Mouse (Mus musculus) intestine, embryonic 15.5 days (tissue): ENCODE results near the gene Gabarapl2. TPM values are rescaled to one million over a fixed set of nuclear protein-coding genes. Genes with fewer than 3 reads are reported as not detected.

Experiments
- ATAC-seq: fragments of 200-750 bp; cut with Nextera tagmentation; 2 replicates; pipeline ENCODE4 v1.8.0; 2017; ENCODE audit warnings: moderate TSS enrichment, moderate library complexity
- H3K27ac ChIP-seq: fragments of 300-500 bp; sonication (generic); 2 replicates; pipeline ENCODE4 v1.5.1; 2015; ENCODE audit warnings: mild to moderate bottlenecking, inconsistent platforms
- H3K27me3 ChIP-seq: fragments of 300-500 bp; sonication (generic); replicated peaks from 2 replicates; pipeline ENCODE4 v1.6.1; 2015; ENCODE audit warnings: inconsistent platforms
- H3K36me3 ChIP-seq: fragments of 300-500 bp; sonication (generic); 2 replicates; pipeline ENCODE4 v1.6.1; 2015; ENCODE audit warnings: inconsistent platforms
- H3K4me1 ChIP-seq: fragments of 300-500 bp; sonication (generic); replicated peaks from 2 replicates; pipeline ENCODE4 v1.6.1; 2015; ENCODE audit warnings: inconsistent platforms
- H3K4me2 ChIP-seq: fragments of 300-500 bp; sonication (generic); replicated peaks from 2 replicates; pipeline ENCODE4 v1.6.1; 2015; ENCODE audit warnings: mild to moderate bottlenecking, inconsistent platforms
- H3K4me3 ChIP-seq: fragments of 300-500 bp; sonication (generic); replicated peaks from 2 replicates; pipeline ENCODE4 v1.5.1; 2015; ENCODE audit warnings: inconsistent platforms
- H3K9ac ChIP-seq: fragments of 300-500 bp; sonication (generic); 2 replicates; pipeline ENCODE4 v1.6.1; 2015; ENCODE audit warnings: inconsistent platforms
- H3K9me3 ChIP-seq: fragments of 300-500 bp; sonication (generic); 2 replicates; pipeline ENCODE4 v1.6.1; 2016; ENCODE audit warnings: inconsistent platforms
- WGBS: fragments of 180-500 bp; shearing (Covaris S2); methylation state at CpG from one replicate; pipeline ENCODE4 v1.1.7; 2015; 5-methylcytosine and 5-hydroxymethylcytosine counted together
- polyA plus RNA-seq: library from polyadenylated mRNA; unstranded; fragments of >200 nt; fragmentation: Nextera tagmentation; extraction: Ambion mirVana; gene quantifications from 2 replicates; pipeline ENCODE4 v1.2.1, GENCODE M21; 2015

Gabarapl2 gene
- polyA plus RNA-seq, 1 experiment from 2014 or later, result 215 TPM

DNA sequence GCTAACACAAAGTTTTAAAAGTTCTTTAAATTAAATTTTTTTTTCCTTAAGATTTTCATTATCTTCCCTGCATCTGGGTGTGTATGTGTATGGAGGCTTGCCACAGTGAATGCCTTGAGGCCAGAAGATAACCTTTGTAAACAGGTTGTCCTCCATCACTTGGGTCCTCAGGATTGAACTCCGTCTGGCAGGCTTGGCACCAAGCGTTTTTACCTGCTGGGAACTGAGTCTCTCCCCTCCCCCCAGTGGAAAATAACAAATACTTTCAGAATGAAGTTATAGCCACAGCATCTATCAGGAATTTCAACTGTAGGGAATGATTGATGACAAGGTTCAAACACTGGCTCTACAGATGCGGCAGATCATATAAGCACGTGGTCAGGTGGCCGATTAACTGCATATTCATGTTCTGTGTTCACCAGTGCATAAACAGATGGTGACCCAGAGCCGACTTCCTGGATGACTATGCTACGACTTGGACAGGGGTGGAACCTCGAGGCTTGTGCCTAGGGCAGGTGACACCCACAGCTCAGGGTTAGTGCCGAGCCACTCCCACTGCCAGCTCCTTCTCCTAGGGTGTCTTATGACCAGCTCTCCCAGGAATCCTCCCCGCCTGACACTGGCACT is 874 bp upstream of the Gabarapl2 start:
- Histone ChIP-seq H3K4me2 (peak overlapping the region; percentile 88), H3K4me3 (peak overlapping the region; percentile 98), H3K9me3 (no peaks in the 10 kb centered on the region), H3K27me3 (no peaks in the 10 kb centered on the region), H3K9ac (0 out of 2 replicates have a peak overlapping the region, but pooled peaks have one; percentile 9), H3K27ac (peak overlapping the region; percentile 79), H3K36me3 (no peaks in the 10 kb centered on the region), H3K4me1 (peaks cover 10% of the 10 kb centered on the region; the same call in 1 of the 2 replicates)
- peak; percentile 92 for ATAC-seq
- 4% methylated on average over 10 of the region's 10 CpGs for WGBS

DNA sequence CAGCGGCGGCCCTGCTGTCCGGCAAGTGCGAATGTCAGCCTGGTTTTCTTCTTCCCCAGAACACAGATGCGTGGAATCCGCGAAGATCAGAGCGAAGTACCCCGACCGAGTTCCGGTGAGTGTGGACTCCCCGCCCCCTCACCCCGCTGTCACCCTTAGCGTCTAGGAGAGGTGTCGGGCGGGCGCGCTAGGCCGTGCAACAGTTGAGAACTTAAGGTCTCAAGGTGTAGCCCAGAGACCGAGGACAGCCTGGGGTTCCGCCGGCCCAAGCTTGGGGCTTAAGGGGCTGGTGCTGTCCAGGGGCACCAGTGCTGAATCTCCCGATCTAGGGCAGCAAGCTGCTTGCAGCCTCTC is 575 bp downstream of the Gabarapl2 start:
- no peaks in the 10 kb centered on the region for H3K9me3 ChIP-seq
- H3K4me1 ChIP-seq, result peaks cover 10% of the 10 kb centered on the region; the same call in 1 of the 2 replicates
- H3K4me2 ChIP-seq, result peak overlapping the region; percentile 88
- H3K4me3 ChIP-seq, result peak overlapping the region; percentile 98
- H3K36me3 ChIP-seq, result 0 out of 2 replicates have a peak, but pooled peaks cover 6% of the 10 kb centered on the region
- H3K9ac ChIP-seq, result peak overlapping the region; percentile 89
- H3K27me3 ChIP-seq, result no peaks in the 10 kb centered on the region
- under 1% methylated on average over 23 of the region's 23 CpGs for WGBS
- peak overlapping the region; percentile 77 for H3K27ac ChIP-seq
- peak; percentile 22 for ATAC-seq

GRCm38 (mm10) chr8:111943544-111943943 is 3.0 kb downstream of the Gabarapl2 start:
- Histone ChIP-seq H3K9me3 (no peaks in the 10 kb centered on the region), H3K36me3 (peaks cover 15% of the 10 kb centered on the region; the same call in 1 of the 2 replicates), H3K4me2 (no peak overlapping the region), H3K4me3 (no peak overlapping the region), H3K27ac (no peak overlapping the region), H3K4me1 (peaks cover 10% of the 10 kb centered on the region; the same call in 1 of the 2 replicates), H3K27me3 (no peaks in the 10 kb centered on the region), H3K9ac (no peak overlapping the region)
- no peak for ATAC-seq
- WGBS, result 93% methylated on average over 2 of the region's 2 CpGs

GRCm38 (mm10) chr8:111947144-111947543 is 6.6 kb downstream of the Gabarapl2 start:
- Histone ChIP-seq H3K36me3 (peaks cover 20% of the 10 kb centered on the region), H3K27me3 (no peaks in the 10 kb centered on the region), H3K9ac (no peak overlapping the region), H3K9me3 (no peaks in the 10 kb centered on the region), H3K27ac (no peak overlapping the region), H3K4me1 (no peaks in the 10 kb centered on the region), H3K4me2 (no peak overlapping the region), H3K4me3 (no peak overlapping the region)
- 78% methylated on average over 2 of the region's 2 CpGs for WGBS
- no peak for ATAC-seq

DNA sequence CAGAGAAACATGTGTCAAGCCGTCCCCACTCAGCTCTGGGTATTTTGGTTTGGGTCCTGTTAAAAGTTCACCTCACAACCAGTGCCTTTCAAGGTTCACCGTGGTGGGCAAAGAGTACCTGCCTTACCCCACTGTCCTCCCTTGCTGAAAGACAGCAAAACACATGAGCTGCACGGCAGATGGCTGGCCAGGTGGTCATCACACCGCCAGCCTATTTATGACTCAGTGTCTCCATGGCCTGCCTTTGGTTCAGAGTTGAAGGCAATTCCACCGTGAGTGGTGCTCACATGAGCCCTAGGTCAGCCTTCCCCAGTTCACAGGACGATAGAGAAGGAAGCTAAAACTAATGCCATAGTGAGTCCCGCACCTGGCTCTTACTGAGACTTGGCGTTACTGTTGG is 7.5 kb downstream of the Gabarapl2 start:
- H3K4me3 ChIP-seq, result no peak overlapping the region
- WGBS, result 90% methylated on average over 8 of the region's 8 CpGs
- no peak overlapping the region for H3K27ac ChIP-seq
- H3K9me3 ChIP-seq, result no peaks in the 10 kb centered on the region
- no peak overlapping the region for H3K4me2 ChIP-seq
- H3K4me1 ChIP-seq, result no peaks in the 10 kb centered on the region
- no peak overlapping the region for H3K9ac ChIP-seq
- peaks cover 20% of the 10 kb centered on the region for H3K36me3 ChIP-seq
- ATAC-seq, result no peak
- no peaks in the 10 kb centered on the region for H3K27me3 ChIP-seq

DNA sequence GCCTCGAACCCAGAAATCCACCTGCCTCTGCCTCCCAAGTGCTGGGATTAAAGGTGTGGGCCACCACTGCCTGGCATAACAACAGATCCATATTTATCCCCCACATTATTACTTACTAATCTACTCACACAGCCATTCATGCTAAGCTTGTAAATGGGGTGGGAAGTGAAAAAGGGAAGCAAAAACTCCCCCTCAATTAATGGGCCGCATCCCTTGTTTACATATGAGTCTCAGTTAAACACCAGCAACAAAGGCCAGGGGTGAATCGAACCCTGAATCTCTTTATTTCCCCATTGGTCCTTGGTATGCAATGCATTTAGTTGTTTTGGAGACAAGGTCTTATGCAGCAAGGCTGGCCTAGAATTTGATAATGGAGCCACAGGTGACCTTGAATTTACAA is 10.3 kb downstream of the Gabarapl2 start:
- Histone ChIP-seq H3K9ac (no peak overlapping the region), H3K9me3 (no peaks in the 10 kb centered on the region), H3K4me2 (no peak overlapping the region), H3K27ac (no peak overlapping the region), H3K27me3 (no peaks in the 10 kb centered on the region), H3K4me1 (no peaks in the 10 kb centered on the region), H3K36me3 (peaks cover 22% of the 10 kb centered on the region), H3K4me3 (no peak overlapping the region)
- WGBS, result 91% methylated on average over 3 of the region's 3 CpGs
- ATAC-seq, result no peak

DNA sequence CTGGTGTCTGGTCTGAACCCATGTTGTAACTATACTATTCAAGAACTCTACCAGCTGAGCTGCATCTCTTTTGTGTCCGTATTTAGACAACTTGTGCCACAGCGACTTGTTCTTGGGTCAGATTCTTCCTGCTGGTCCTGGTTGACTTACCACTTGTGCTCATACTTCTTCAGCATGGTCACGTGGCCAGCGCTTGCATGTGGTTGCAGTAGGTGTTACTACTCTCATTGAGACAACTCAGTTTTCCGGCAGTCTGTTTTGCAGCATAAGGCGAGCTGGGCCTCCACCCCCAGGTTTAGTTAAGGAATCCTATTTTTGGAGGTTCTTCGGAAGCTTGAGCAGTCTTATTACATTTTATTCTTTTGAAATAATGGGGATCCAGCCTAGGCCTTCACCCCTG is 10.8 kb downstream of the Gabarapl2 start:
- no peak for ATAC-seq
- H3K4me3 ChIP-seq, result no peak overlapping the region
- H3K9ac ChIP-seq, result no peak overlapping the region
- 93% methylated on average over 7 of the region's 7 CpGs for WGBS
- H3K9me3 ChIP-seq, result no peaks in the 10 kb centered on the region
- H3K4me1 ChIP-seq, result no peaks in the 10 kb centered on the region
- H3K36me3 ChIP-seq, result peaks cover 19% of the 10 kb centered on the region
- no peak overlapping the region for H3K27ac ChIP-seq
- no peak overlapping the region for H3K4me2 ChIP-seq
- no peaks in the 10 kb centered on the region for H3K27me3 ChIP-seq

DNA sequence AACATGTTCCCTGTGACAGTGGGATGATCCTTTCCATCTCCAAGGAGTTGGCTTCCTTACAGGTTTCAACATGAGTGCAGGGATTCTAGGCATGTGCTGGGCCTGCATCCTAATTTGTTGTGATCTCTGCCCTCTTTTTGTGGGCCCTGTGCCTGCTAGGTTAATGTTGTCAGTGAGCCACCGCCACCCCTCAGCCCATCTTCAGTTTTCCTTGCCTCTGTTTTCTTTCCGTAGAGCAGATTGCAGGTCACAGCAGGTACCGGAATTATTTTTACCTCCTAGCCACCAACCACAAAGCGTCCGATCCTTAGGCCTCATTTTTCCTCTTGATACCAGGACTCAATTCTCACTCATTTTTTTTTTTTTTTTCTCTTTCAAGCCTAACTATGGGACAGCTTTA is 11.4 kb downstream of the Gabarapl2 start:
- Histone ChIP-seq H3K4me3 (no peak overlapping the region), H3K27ac (no peak overlapping the region), H3K36me3 (peaks cover 18% of the 10 kb centered on the region), H3K4me1 (no peaks in the 10 kb centered on the region), H3K9ac (no peak overlapping the region), H3K4me2 (no peak overlapping the region), H3K9me3 (no peaks in the 10 kb centered on the region), H3K27me3 (no peaks in the 10 kb centered on the region)
- ATAC-seq, result no peak
- WGBS, result 94% methylated on average over 5 of the region's 5 CpGs

- Histone ChIP-seq H3K9ac (no peak overlapping the region), H3K36me3 (peaks cover 14% of the 10 kb centered on the region), H3K27me3 (no peaks in the 10 kb centered on the region), H3K4me1 (no peaks in the 10 kb centered on the region), H3K4me2 (no peak overlapping the region), H3K9me3 (no peaks in the 10 kb centered on the region), H3K4me3 (no peak overlapping the region), H3K27ac (no peak overlapping the region)
- WGBS, result 67% methylated on average over 4 of the region's 4 CpGs
- ATAC-seq, result no peak
These were observed 14.5 kb downstream of the Gabarapl2 start for GRCm38 (mm10) chr8:111954844-111955594.

GRCm38 (mm10) chr8:111955879-111956278 is 15.4 kb downstream of the Gabarapl2 start:
- no peak overlapping the region for H3K4me3 ChIP-seq
- WGBS, result 88% methylated on average over 5 of the region's 5 CpGs
- no peak overlapping the region for H3K4me2 ChIP-seq
- H3K27me3 ChIP-seq, result no peaks in the 10 kb centered on the region
- no peaks in the 10 kb centered on the region for H3K9me3 ChIP-seq
- H3K27ac ChIP-seq, result no peak overlapping the region
- H3K4me1 ChIP-seq, result no peaks in the 10 kb centered on the region
- peaks cover 14% of the 10 kb centered on the region for H3K36me3 ChIP-seq
- H3K9ac ChIP-seq, result no peak overlapping the region
- no peak for ATAC-seq

DNA sequence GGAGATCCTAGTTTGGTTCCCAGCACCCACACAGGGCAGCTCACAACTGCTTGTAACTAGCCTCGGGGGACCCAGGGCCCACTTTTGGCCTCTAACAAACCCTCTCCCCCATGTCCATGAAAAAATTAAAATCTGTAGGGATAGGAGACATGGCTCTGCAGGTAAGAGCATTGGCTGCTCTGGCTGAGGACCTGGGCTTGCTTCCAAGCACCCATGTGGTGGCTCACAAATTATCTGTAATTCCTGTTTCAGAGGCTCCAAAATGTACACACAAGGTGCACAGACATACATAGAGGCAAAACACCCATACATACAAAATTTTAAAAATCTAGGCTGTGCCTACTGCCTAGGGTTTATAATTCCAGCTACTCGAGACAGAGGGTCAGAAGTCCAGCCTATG is 16.7 kb downstream of the Gabarapl2 start:
- H3K27me3 ChIP-seq, result no peaks in the 10 kb centered on the region
- no peak overlapping the region for H3K27ac ChIP-seq
- H3K4me3 ChIP-seq, result no peak overlapping the region
- ATAC-seq, result no peak
- no peaks in the 10 kb centered on the region for H3K9me3 ChIP-seq
- no peaks in the 10 kb centered on the region for H3K4me1 ChIP-seq
- H3K4me2 ChIP-seq, result no peak overlapping the region
- WGBS, result 88% methylated on average over 2 of the region's 2 CpGs
- peaks cover 14% of the 10 kb centered on the region for H3K36me3 ChIP-seq
- H3K9ac ChIP-seq, result no peak overlapping the region

DNA sequence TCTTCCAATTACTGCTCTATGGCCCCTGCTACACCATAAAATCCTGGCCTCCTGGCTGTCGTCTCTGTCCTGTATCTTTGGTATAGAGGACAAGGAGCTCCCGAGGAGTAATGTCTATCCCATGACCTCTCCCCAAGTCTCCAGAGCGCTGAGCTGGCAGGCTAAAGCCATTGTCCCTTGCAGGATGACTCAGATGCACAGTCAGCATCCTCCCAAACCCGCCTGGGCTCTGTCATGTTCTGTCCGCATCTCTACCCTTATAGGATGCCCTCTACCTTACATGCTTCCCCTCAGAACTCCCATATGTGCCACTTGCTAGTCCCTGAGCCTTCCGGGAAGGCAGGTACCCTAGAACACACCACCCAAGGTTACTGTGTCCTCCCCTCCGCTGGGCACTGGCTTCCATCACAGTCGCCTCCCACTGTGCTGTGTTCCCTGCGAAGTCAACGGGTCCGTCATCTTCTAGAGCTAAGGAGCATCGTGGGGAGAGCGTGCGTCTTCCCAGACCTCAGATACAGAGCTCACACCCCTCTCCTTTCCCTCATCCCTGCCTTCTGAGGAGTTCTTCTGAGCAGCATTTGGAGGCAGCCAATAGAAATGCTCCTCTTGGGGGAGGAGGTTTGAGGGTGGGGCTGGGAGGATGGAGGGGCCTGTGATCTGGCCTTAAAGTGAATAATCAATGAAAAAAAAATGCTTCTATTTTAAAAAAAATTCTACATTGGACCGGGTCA is 20.3 kb downstream of the Gabarapl2 start:
- Histone ChIP-seq H3K36me3 (peaks cover 7% of the 10 kb centered on the region), H3K4me1 (no peaks in the 10 kb centered on the region), H3K9ac (no peak overlapping the region), H3K4me2 (no peak overlapping the region), H3K27ac (no peak overlapping the region), H3K4me3 (no peak overlapping the region), H3K27me3 (no peaks in the 10 kb centered on the region), H3K9me3 (no peaks in the 10 kb centered on the region)
- no peak for ATAC-seq
- WGBS, result 71% methylated on average over 15 of the region's 15 CpGs
